Mouse (Mus musculus) ES-Bruce4 (cell line): ENCODE measurements around the gene Scrn2.

Source experiments
- CTCF ChIP-seq: IDR thresholded peaks from one replicate; pipeline ENCODE4 v1.8.1; 2011; ENCODE audit warnings: low read depth, low read length
- POLR2A ChIP-seq: IDR thresholded peaks from one replicate; pipeline ENCODE4 v1.8.1; 2011; ENCODE audit warnings: low read length; ENCODE audit not compliant: insufficient read depth

DNA sequence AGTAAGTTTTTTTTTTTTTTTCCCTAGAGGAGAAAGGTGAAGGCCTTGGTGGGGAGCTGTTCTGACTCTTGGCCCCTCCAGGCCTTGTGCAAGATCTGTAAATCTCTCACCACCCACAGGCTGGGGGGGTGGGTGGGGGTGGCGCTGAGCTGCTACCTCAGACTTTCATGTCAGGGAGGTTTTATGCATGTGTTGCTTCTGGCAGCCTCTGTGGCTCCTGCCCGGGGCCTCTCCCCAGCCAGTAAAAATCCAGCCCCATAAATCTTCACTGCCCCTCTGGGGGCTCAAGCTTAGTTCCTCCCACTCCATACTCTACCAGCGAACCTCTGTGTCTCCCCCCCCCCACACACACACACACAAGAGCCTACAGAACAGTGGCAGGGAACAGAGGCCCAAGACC is 43.3 kb upstream of the Scrn2 start:
- TF ChIP-seq CTCF = no peak
- no peak for TF ChIP-seq POLR2A
